In genomic region chr3:135628000-135628705, GRCm38 (mm10) we compare ENCODE assay signal across 15 mouse cellular contexts.
DNase-seq lines count a peak whose midpoint lies in the region; ATAC-seq and TF ChIP-seq lines count a peak whose summit lies in the region.
"Had no signal": no experiment of that assay in that cellular context is flagged by ENCODE, and none has a peak within 500 bp of the region (broad histone marks: within the 10 kb centered on the region; RNA-seq: fewer than 3 reads in every experiment).

No protein-coding gene starts in this region.

- TF ChIP-seq POLR2A in kidney, adult 2 months (IDR thresholded peaks at IDR 0.05; ENCODE audit: low read depth, low read length): no peak

- 0 out of 2 replicates have a peak, but pooled peaks cover 1% of the 10 kb centered on the region for H3K36me3 ChIP-seq in kidney, adult 2 months (ENCODE audit: control insufficient read depth, insufficient read depth, low read length)
- no peaks in the 10 kb centered on the region for H3K36me3 ChIP-seq in forebrain, embryonic 11.5 days (ENCODE audit: control insufficient read depth, insufficient read depth, low read length)
- H3K36me3 ChIP-seq: forebrain, embryonic 15.5 days had no signal

- H3K4me1 ChIP-seq in kidney, adult 2 months (ENCODE audit: control insufficient read depth, insufficient read depth, low read length): no peaks in the 10 kb centered on the region
- no peaks in the 10 kb centered on the region for H3K4me1 ChIP-seq in forebrain, embryonic 11.5 days (replicated peaks; ENCODE audit: control insufficient read depth, insufficient read depth, low read length)
- H3K4me1 ChIP-seq: forebrain, embryonic 15.5 days; limb, embryonic 12.5 days; neural tube, embryonic 13.5 days had no signal

- TF ChIP-seq CTCF in kidney, adult 2 months (conservative IDR thresholded peaks at IDR 0.05; ENCODE audit: insufficient read depth, insufficient read length, low read depth, low read length): no peak

- 72% methylated on average over 9 of the region's 9 CpGs for WGBS in kidney, adult 2 months
- WGBS in forebrain, embryonic 11.5 days: 93% methylated on average over 9 of the region's 9 CpGs

- no peak for DNase-seq in kidney, adult 2 months
- DNase-seq in kidney, postnatal 36 days: no peak
- DNase-seq in 416B (ENCODE audit: low read depth) (peak; percentile 38), A20 (ENCODE audit: low read depth, low spot score) (peak; percentile 15)
- no peak for DNase-seq in right cerebral cortex, adult 2 months (ENCODE audit: low spot score in 2 of 2)
- DNase-seq in forebrain, embryonic 11.5 days (ENCODE audit: low spot score): no peak
- DNase-seq: cerebellum, adult 9-11 months; gastrocnemius, postnatal 10 days; layer of hippocampus, postnatal 36 days; midbrain, embryonic 14.5 days had no signal

- peak; percentile 83 for ATAC-seq in granulocyte monocyte progenitor cell, adult 5-6 weeks (replicated peaks; ENCODE audit: poor library complexity, severe bottlenecking)
- ATAC-seq in forebrain, embryonic 11.5 days (replicated peaks; ENCODE audit: low FRiP score): no peak
- ATAC-seq: forebrain, embryonic 15.5 days had no signal

- H3K27me3 ChIP-seq in kidney, adult 2 months (replicated peaks; ENCODE audit: control insufficient read depth, insufficient read depth, low read length): no peaks in the 10 kb centered on the region
- no peaks in the 10 kb centered on the region for H3K27me3 ChIP-seq in forebrain, embryonic 11.5 days (ENCODE audit: control insufficient read depth, insufficient read depth, low read length)
- H3K27me3 ChIP-seq: forebrain, embryonic 15.5 days; hindbrain, embryonic 13.5 days; limb, embryonic 12.5 days; neural tube, embryonic 13.5 days had no signal

- 0 out of 2 replicates have a peak overlapping the region, but pooled peaks have one; percentile 11 for H3K27ac ChIP-seq in kidney, adult 2 months (ENCODE audit: insufficient read depth, low read depth, low read length)
- H3K27ac ChIP-seq in forebrain, embryonic 11.5 days (ENCODE audit: low read depth, low read length): no peak overlapping the region
- H3K27ac ChIP-seq: forebrain, embryonic 15.5 days; hindbrain, embryonic 13.5 days; limb, embryonic 12.5 days; neural tube, embryonic 13.5 days had no signal

- H3K4me3 ChIP-seq in kidney, adult 2 months (ENCODE audit: insufficient read depth, low read depth, low read length): no peak overlapping the region
- no peak overlapping the region for H3K4me3 ChIP-seq in forebrain, embryonic 11.5 days (ENCODE audit: low read depth, low read length)
- H3K4me3 ChIP-seq: forebrain, embryonic 15.5 days; hindbrain, embryonic 13.5 days; limb, embryonic 12.5 days; neural tube, embryonic 13.5 days had no signal

- no peaks in the 10 kb centered on the region for H3K9me3 ChIP-seq in forebrain, embryonic 11.5 days (ENCODE audit: control insufficient read depth, low read length)
- H3K9me3 ChIP-seq: forebrain, embryonic 15.5 days; hindbrain, embryonic 13.5 days; limb, embryonic 12.5 days; neural tube, embryonic 13.5 days had no signal

- H3K9ac ChIP-seq in forebrain, embryonic 11.5 days (ENCODE audit: low read length): no peak overlapping the region
- H3K9ac ChIP-seq: forebrain, embryonic 15.5 days; hindbrain, embryonic 13.5 days; limb, embryonic 12.5 days; neural tube, embryonic 13.5 days had no signal

- H3K4me2 ChIP-seq in forebrain, embryonic 11.5 days (ENCODE audit: low read depth, low read length, severe bottlenecking): no peak overlapping the region
- H3K4me2 ChIP-seq: forebrain, embryonic 15.5 days; hindbrain, embryonic 13.5 days; limb, embryonic 12.5 days; neural tube, embryonic 13.5 days had no signal

Comparison
In these comparisons a context has a peak if more than half of its experiments do, and no peak if none do; other contexts are left out.
1. DNase-seq: peak in 416B (single experiment) and A20 (single experiment); none in kidney, adult 2 months (single experiment), kidney, postnatal 36 days (0 of 2), right cerebral cortex, adult 2 months (0 of 2) and forebrain, embryonic 11.5 days (single experiment).